Mouse (Mus musculus) stomach, postnatal 0 days (tissue): ENCODE measurements around the gene Amph. TPM values are rescaled to one million over a fixed set of nuclear protein-coding genes. Genes with fewer than 3 reads are reported as not detected.
"Not testable (repeated sequence)": the region's sequence is repeated elsewhere in the genome, so short reads cannot be mapped to it uniquely, and the experiment has no call there.

Experiments
- ATAC-seq: fragments of 200-750 bp; cut with Nextera tagmentation; 2 replicates; pipeline ENCODE4 v1.8.0; 2017; ENCODE audit not compliant: low FRiP score, low TSS enrichment
- DNase-seq: peaks from one replicate; pipeline ENCODE4 v3.0.0-alpha.2; 2016; ENCODE audit warnings: low spot score
- H3K27ac ChIP-seq: fragments of 300-500 bp; sonication (generic); replicated peaks from 2 replicates; pipeline ENCODE4 v1.5.1; 2014; ENCODE audit warnings: mild to moderate bottlenecking, control low read depth
- H3K27me3 ChIP-seq: fragments of 300-500 bp; sonication (generic); 2 replicates; pipeline ENCODE4 v1.6.1; 2014; ENCODE audit warnings: low read length; ENCODE audit not compliant: control insufficient read depth, insufficient read depth
- H3K36me3 ChIP-seq: fragments of 300-500 bp; sonication (generic); 2 replicates; pipeline ENCODE4 v1.6.1; 2014; ENCODE audit warnings: low read length, mixed read lengths; ENCODE audit not compliant: control insufficient read depth, insufficient read depth
- H3K4me1 ChIP-seq: fragments of 300-500 bp; sonication (generic); replicated peaks from 2 replicates; pipeline ENCODE4 v1.6.1; 2014; ENCODE audit warnings: antibody characterized with exemption; ENCODE audit not compliant: control insufficient read depth, insufficient read depth
- H3K4me2 ChIP-seq: fragments of 300-500 bp; sonication (generic); replicated peaks from 2 replicates; pipeline ENCODE4 v1.6.1; 2014; ENCODE audit warnings: low read depth, mild to moderate bottlenecking, control low read depth, moderate library complexity
- H3K4me3 ChIP-seq: fragments of 300-500 bp; sonication (generic); 2 replicates; pipeline ENCODE4 v1.5.1; 2014; ENCODE audit warnings: low read depth, low read length, control low read depth
- H3K9ac ChIP-seq: fragments of 300-500 bp; sonication (generic); 2 replicates; pipeline ENCODE4 v1.6.1; 2014; ENCODE audit warnings: mild to moderate bottlenecking, low read length, control low read depth, mixed read lengths
- H3K9me3 ChIP-seq: fragments of 300-500 bp; sonication (generic); 2 replicates; pipeline ENCODE4 v1.6.1; 2016; ENCODE audit warnings: low read length; ENCODE audit not compliant: control insufficient read depth
- CTCF ChIP-seq: IDR thresholded peaks from 2 replicates; pipeline ENCODE4 v1.5.1; 2016; ENCODE audit warnings: antibody characterized with exemption, low read depth, mild to moderate bottlenecking, moderate library complexity
- EP300 ChIP-seq: optimal IDR thresholded peaks from 2 replicates; pipeline ENCODE3; 2016; ENCODE audit warnings: antibody characterized with exemption
- WGBS: fragments of 180-500 bp; shearing (Covaris S2); extraction: QIAGEN DNeasy Blood & Tissue Kit; methylation state at CpG from one replicate; pipeline ENCODE4 v1.1.7; 2014; 5-methylcytosine and 5-hydroxymethylcytosine counted together
- polyA plus RNA-seq: library from polyadenylated mRNA; unstranded; fragments of >200 nt; fragmentation: Nextera tagmentation; extraction: Ambion mirVana; gene quantifications from 2 replicates; pipeline ENCODE4 v1.2.1, GENCODE M21; 2015

Gene Amph
- 1.3 and 1.4 TPM in 2 replicates for polyA plus RNA-seq

- H3K4me2 ChIP-seq: peak within 1 kb of the TSS; percentile 94
- WGBS: under 1% methylated on average over 64 of the region's 70 CpGs
- no peaks in the 10 kb centered on the region for H3K36me3 ChIP-seq
- no peaks in the 10 kb centered on the region for H3K27me3 ChIP-seq
- no peak within 1 kb of the TSS for H3K27ac ChIP-seq
- no peaks in the 10 kb centered on the region for H3K9me3 ChIP-seq
- peak within 1 kb of the TSS; percentile 55 for H3K9ac ChIP-seq
- no peaks in the 10 kb centered on the region; the same call in 1 of the 2 replicates for H3K4me1 ChIP-seq
- TF ChIP-seq CTCF (peak; percentile 48), EP300 (no peak)
- peak; percentile 55 for DNase-seq
- H3K4me3 ChIP-seq: peak within 1 kb of the TSS; percentile 59
- peak; percentile 71; the same call in 1 of the 2 replicates for ATAC-seq
These were observed at the start of gene Amph for GRCm38 (mm10) chr13:18948171-18949028. Gene Amph (plus strand): TSS chr13:18948205.

- 85% methylated on average over 6 of the region's 6 CpGs for WGBS
- DNase-seq (no peak), ATAC-seq (no peak)
- H3K4me2 ChIP-seq: no peak overlapping the region
- H3K9me3 ChIP-seq: no peaks in the 10 kb centered on the region
- no peaks in the 10 kb centered on the region for H3K4me1 ChIP-seq
- no peaks in the 10 kb centered on the region for H3K36me3 ChIP-seq
- no peak overlapping the region for H3K9ac ChIP-seq
- TF ChIP-seq CTCF (no peak), EP300 (no peak)
- H3K27me3 ChIP-seq: no peaks in the 10 kb centered on the region
- H3K27ac ChIP-seq: no peak overlapping the region
- no peak overlapping the region for H3K4me3 ChIP-seq
These were observed 44.4 kb upstream of the Amph start for GRCm38 (mm10) chr13:18903623-18904022.

- H3K9ac ChIP-seq: no peak overlapping the region
These were observed 33.2 kb upstream of the Amph start for GRCm38 (mm10) chr13:18914774-18915173.

GRCm38 (mm10) chr13:18933191-18933590, 14.8 kb upstream of the Amph start:
- not testable (repeated sequence) for H3K4me1 ChIP-seq, ATAC-seq, H3K27ac ChIP-seq, H3K36me3 ChIP-seq, H3K9ac ChIP-seq, H3K27me3 ChIP-seq, H3K4me3 ChIP-seq, H3K4me2 ChIP-seq, DNase-seq, H3K9me3 ChIP-seq
- 64% methylated on average over 1 of the region's 2 CpGs for WGBS

More at GRCm38 (mm10) chr13:18914774-18915173, 33.2 kb upstream of the Amph start:
- WGBS: 75% methylated on average over 4 of the region's 4 CpGs
- TF ChIP-seq CTCF (no peak), EP300 (no peak)
- Histone ChIP-seq H3K9me3 (no peaks in the 10 kb centered on the region), H3K36me3 (no peaks in the 10 kb centered on the region), H3K27me3 (no peaks in the 10 kb centered on the region), H3K27ac (no peak overlapping the region), H3K4me3 (no peak overlapping the region), H3K4me2 (no peak overlapping the region), H3K4me1 (no peaks in the 10 kb centered on the region)
- no peak for ATAC-seq
- DNase-seq: no peak

GRCm38 (mm10) chr13:18947686-18948085, 319 bp upstream of the Amph start:
- Histone ChIP-seq H3K36me3 (no peaks in the 10 kb centered on the region), H3K27ac (no peak overlapping the region), H3K4me3 (peak overlapping the region; percentile 59), H3K9me3 (no peaks in the 10 kb centered on the region), H3K27me3 (no peaks in the 10 kb centered on the region), H3K4me1 (no peaks in the 10 kb centered on the region; the same call in 1 of the 2 replicates), H3K4me2 (peak overlapping the region; percentile 94), H3K9ac (no peak overlapping the region)
- ATAC-seq (no peak), DNase-seq (no peak)
- WGBS: 19% methylated on average over 5 of the region's 5 CpGs
- TF ChIP-seq CTCF: no peak
- no peak for TF ChIP-seq EP300

- ATAC-seq (no peak), DNase-seq (no peak)
- 7% methylated on average over 5 of the region's 5 CpGs for WGBS
- no peaks in the 10 kb centered on the region for H3K9me3 ChIP-seq
- H3K27me3 ChIP-seq: no peaks in the 10 kb centered on the region
- H3K27ac ChIP-seq: no peak overlapping the region
- no peaks in the 10 kb centered on the region for H3K36me3 ChIP-seq
- H3K4me3 ChIP-seq: peak overlapping the region; percentile 59
- peak overlapping the region; percentile 94 for H3K4me2 ChIP-seq
- no peak for TF ChIP-seq EP300
- no peak for TF ChIP-seq CTCF
- H3K9ac ChIP-seq: no peak overlapping the region
- H3K4me1 ChIP-seq: no peaks in the 10 kb centered on the region; the same call in 1 of the 2 replicates
These were observed 985 bp downstream of the Amph start for GRCm38 (mm10) chr13:18949029-18949350.
